Mouse (Mus musculus) forebrain, embryonic 11.5 days (tissue): Measurements from ENCODE around the gene Grin3b. TPM values are rescaled to one million over a fixed set of nuclear protein-coding genes. Genes with fewer than 3 reads are reported as not detected.

ENCODE experiments used
- ATAC-seq: fragments of 200-750 bp; cut with Nextera tagmentation; replicated peaks from 2 replicates; pipeline ENCODE4 v1.8.0; 2017; ENCODE audit warnings: moderate TSS enrichment; ENCODE audit not compliant: low FRiP score
- DNase-seq: peaks from one replicate; pipeline ENCODE4 v3.0.0-alpha.2; 2017; ENCODE audit warnings: low spot score
- H3K27ac ChIP-seq: fragments of 300-500 bp; sonication (generic); 2 replicates; pipeline ENCODE4 v1.5.1; 2014; ENCODE audit warnings: low read depth, low read length
- H3K27me3 ChIP-seq: fragments of 300-500 bp; sonication (generic); 2 replicates; pipeline ENCODE4 v1.6.1; 2014; ENCODE audit warnings: mild to moderate bottlenecking, low read length, mixed read lengths; ENCODE audit not compliant: control insufficient read depth, insufficient read depth
- H3K36me3 ChIP-seq: fragments of 300-500 bp; sonication (generic); 2 replicates; pipeline ENCODE4 v1.6.1; 2014; ENCODE audit warnings: mild to moderate bottlenecking, low read length, moderate library complexity, mixed read lengths; ENCODE audit not compliant: control insufficient read depth, insufficient read depth
- H3K4me1 ChIP-seq: fragments of 300-500 bp; sonication (generic); replicated peaks from 2 replicates; pipeline ENCODE4 v1.6.1; 2014; ENCODE audit warnings: low read length, mixed read lengths; ENCODE audit not compliant: control insufficient read depth, insufficient read depth
- H3K4me2 ChIP-seq: fragments of 300-500 bp; sonication (generic); 2 replicates; pipeline ENCODE4 v1.6.1; 2014; ENCODE audit warnings: low read depth, mild to moderate bottlenecking, low read length, moderate library complexity, mixed read lengths; ENCODE audit not compliant: severe bottlenecking
- H3K4me3 ChIP-seq: fragments of 300-500 bp; sonication (generic); 2 replicates; pipeline ENCODE4 v1.5.1; 2014; ENCODE audit warnings: low read depth, low read length
- H3K9ac ChIP-seq: fragments of 300-500 bp; sonication (generic); 2 replicates; pipeline ENCODE4 v1.6.1; 2014; ENCODE audit warnings: low read length
- H3K9me3 ChIP-seq: fragments of 300-500 bp; sonication (generic); 2 replicates; pipeline ENCODE4 v1.6.1; 2016; ENCODE audit warnings: low read length, mixed read lengths; ENCODE audit not compliant: control insufficient read depth
- WGBS: fragments of 180-500 bp; shearing (Covaris S2); extraction: QIAGEN DNeasy Blood & Tissue Kit; methylation state at CpG from one replicate; pipeline ENCODE4 v1.1.7; 2014; 5-methylcytosine and 5-hydroxymethylcytosine counted together
- polyA plus RNA-seq: library from polyadenylated mRNA; unstranded; fragments of >200 nt; fragmentation: Nextera tagmentation; extraction: Ambion mirVana; gene quantifications from 2 replicates; pipeline ENCODE4 v1.2.1, GENCODE M21; 2014

The Grin3b gene
- polyA plus RNA-seq, 1 experiment from 2014 or later: 0.29 TPM

DNA sequence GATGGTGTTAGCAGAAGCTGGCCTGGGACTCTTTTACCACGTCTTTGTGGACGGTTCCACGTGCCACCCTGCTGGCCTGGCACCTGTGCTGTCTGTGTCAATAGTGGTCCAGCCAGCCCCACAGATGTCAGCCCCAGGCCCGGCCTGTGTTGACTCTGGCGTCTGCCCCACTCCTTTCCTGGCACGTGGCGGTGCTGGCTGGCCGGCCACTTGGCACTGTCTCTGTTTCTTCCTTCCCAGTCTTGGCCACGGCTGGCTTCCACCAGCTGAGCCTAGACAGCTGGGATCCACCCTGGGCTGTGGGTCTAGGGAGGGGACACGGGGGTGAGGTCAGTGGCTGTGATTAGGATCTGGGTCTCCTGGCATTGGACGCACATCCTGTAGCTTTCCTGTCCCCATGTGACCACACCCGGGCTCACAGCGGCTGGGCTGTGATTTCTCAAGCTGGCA lies 36.2 kb upstream of the Grin3b start:
- Histone ChIP-seq H3K27me3 (no peaks in the 10 kb centered on the region), H3K36me3 (no peaks in the 10 kb centered on the region), H3K4me1 (peaks cover 3% of the 10 kb centered on the region; the same call in 1 of the 2 replicates), H3K27ac (no peak overlapping the region), H3K9ac (no peak overlapping the region), H3K4me2 (no peak overlapping the region), H3K9me3 (no peaks in the 10 kb centered on the region), H3K4me3 (no peak overlapping the region)
- ATAC-seq: no peak
- no peak for DNase-seq
- 84% methylated on average over 13 of the region's 13 CpGs for WGBS

DNA sequence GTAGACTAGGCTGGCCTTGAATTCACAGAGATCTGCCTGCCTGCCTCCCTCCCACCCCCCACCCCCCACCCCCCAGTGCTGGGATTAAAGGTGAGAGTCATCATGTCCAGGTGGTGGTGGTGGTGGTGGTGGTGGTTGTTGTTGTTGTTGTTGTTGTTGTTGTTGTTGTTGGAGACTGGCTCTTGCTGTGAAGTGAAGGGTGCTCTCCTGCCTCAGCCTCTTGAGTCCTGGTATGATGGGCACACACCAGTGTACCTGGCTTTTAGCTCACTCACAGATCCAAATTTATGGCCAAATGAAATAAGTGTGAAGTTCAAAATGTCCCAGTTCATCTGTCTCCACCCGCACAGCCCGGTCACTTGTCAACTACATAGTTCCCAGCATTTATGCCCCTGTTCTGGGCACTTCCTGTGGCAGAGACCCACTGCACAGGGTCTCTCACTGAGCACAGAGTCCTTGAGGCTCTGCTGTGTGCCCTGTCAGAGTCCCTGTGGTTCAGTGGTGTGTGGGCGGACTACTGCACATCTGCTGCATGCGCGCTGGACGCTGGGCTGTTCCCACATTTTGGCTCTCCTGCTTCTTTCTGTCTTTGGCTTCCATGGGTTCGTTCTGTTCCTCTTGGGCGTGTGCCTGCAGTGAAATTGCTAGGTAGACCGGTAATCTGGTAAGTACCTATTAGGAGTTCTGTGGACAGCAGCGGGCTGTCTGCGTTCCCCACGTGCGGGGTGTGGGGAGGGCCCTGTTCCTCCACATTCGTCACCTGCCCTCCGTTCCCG lies 35.5 kb upstream of the Grin3b start:
- H3K9ac ChIP-seq: no peak overlapping the region
- H3K27ac ChIP-seq: no peak overlapping the region
- H3K4me1 ChIP-seq: peaks cover 3% of the 10 kb centered on the region; the same call in 1 of the 2 replicates
- WGBS: 91% methylated on average over 16 of the region's 16 CpGs
- no peaks in the 10 kb centered on the region for H3K36me3 ChIP-seq
- DNase-seq (no peak), ATAC-seq (no peak)
- no peaks in the 10 kb centered on the region for H3K27me3 ChIP-seq
- no peaks in the 10 kb centered on the region for H3K9me3 ChIP-seq
- no peak overlapping the region for H3K4me2 ChIP-seq
- H3K4me3 ChIP-seq: no peak overlapping the region

DNA sequence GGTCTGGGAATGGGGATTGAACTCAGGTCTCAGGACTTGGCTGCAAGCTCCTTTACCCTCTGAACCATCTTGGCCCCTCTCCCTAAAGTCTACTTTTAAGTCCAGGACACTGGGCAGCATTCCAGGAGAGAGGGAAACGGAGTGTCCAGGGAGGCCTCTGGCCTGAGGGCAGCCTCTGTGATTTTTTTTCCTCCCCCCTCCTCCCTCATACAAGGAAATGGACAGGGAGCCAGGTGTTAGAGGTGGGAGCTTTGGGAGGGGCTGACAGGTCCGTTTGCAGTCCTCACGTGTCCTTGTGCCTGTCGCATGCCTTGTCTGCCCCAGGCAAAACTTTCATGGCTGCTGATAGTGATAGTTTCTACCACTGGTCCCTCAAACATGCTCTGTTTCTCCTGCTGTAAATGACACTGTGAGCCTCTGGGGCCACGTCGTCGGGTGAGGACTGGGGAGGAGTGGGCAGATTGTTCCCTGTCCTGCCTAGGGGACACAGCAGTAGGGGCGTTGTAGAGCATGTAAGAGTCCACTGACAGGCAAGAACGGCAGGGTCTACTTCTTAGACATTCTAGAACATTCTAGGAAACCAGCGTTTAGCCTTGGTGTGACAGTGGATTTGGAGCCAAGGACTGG lies 34.1 kb upstream of the Grin3b start:
- ATAC-seq: no peak
- Histone ChIP-seq H3K4me3 (no peak overlapping the region), H3K9me3 (no peaks in the 10 kb centered on the region), H3K27me3 (no peaks in the 10 kb centered on the region), H3K27ac (peak overlapping the region; percentile 3; the same call in 1 of the 2 replicates), H3K36me3 (no peaks in the 10 kb centered on the region), H3K4me1 (peaks cover 3% of the 10 kb centered on the region; the same call in 1 of the 2 replicates), H3K4me2 (no peak overlapping the region), H3K9ac (no peak overlapping the region)
- 83% methylated on average over 10 of the region's 10 CpGs for WGBS
- DNase-seq: no peak

DNA sequence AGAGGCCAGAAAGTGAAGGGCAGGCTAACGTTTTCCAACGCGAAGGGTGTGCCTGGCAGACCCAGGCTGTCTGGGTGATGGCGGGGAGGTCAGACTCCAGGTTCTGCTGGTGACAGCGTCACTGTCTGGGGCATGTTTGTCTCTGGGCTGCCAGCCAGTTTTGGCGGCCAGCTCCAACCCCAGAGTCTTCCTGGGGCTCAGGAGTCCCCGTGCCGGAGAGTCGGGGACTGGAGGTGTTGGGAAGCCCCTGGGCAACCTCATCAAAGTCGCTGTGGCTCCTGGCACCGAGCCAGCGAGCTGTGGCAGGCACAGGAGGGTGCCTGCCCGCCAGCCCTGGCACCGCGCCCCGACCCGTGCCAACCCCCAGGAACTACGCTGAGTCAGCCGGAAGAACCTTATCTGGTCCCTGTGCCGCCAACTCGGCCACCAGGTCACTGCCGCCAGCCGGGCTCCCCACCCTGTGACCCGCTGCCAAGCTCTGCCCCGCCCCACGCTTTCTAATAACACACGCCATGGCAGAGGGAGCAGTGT lies 33.5 kb upstream of the Grin3b start:
- H3K9ac ChIP-seq: no peak overlapping the region

DNA sequence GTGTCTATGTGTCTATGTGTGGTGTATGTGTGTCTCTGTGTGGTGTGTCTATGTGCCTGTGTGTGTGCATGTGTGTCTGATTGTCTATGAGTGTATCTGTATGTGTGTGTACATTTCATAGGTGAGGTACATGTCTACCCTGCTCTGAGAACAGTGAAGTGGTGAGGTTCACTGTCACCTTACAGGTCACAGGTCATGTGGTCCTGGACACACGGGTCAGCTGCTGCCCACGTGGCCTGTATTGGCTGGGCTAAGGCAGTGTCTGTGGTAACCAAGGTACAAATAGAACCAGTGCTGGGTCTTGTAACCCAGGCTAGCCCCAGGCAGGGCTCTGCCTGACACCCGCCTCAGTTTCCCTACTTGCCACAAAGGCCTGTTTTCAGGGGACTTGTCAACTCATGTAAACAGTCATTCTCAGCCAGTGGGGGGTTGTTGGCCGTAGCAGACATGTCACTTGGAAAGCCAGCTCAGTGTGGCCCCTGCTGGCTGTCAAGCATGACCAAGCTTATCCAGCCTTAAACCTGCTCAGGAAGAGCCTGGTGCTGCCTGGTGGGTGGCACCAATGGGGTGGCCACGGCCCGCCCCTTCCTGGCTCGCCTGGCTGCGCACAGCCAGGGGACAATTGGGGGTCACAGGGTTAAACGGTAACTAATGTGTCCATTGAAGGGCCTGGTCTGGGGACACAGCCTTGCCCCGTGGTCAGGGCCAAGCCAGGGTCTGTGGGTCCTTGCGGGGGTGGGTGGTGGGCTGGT lies 32.6 kb upstream of the Grin3b start:
- no peak overlapping the region for H3K4me2 ChIP-seq
- no peaks in the 10 kb centered on the region for H3K27me3 ChIP-seq
- H3K4me1 ChIP-seq: no peaks in the 10 kb centered on the region; the same call in 1 of the 2 replicates
- WGBS: 63% methylated on average over 11 of the region's 11 CpGs
- H3K36me3 ChIP-seq: no peaks in the 10 kb centered on the region
- no peak for DNase-seq
- H3K4me3 ChIP-seq: no peak overlapping the region
- no peak for ATAC-seq
- H3K27ac ChIP-seq: no peak overlapping the region
- H3K9ac ChIP-seq: no peak overlapping the region
- no peaks in the 10 kb centered on the region for H3K9me3 ChIP-seq

More for the DNA sequence above, 33.5 kb upstream of the Grin3b start:
- Histone ChIP-seq H3K4me3 (no peak overlapping the region), H3K27ac (no peak overlapping the region; the same call in 1 of the 2 replicates), H3K36me3 (no peaks in the 10 kb centered on the region), H3K4me2 (no peak overlapping the region), H3K9me3 (no peaks in the 10 kb centered on the region), H3K27me3 (no peaks in the 10 kb centered on the region), H3K4me1 (peaks cover 3% of the 10 kb centered on the region; the same call in 1 of the 2 replicates)
- ATAC-seq: no peak
- 84% methylated on average over 27 of the region's 27 CpGs for WGBS
- DNase-seq: no peak

DNA sequence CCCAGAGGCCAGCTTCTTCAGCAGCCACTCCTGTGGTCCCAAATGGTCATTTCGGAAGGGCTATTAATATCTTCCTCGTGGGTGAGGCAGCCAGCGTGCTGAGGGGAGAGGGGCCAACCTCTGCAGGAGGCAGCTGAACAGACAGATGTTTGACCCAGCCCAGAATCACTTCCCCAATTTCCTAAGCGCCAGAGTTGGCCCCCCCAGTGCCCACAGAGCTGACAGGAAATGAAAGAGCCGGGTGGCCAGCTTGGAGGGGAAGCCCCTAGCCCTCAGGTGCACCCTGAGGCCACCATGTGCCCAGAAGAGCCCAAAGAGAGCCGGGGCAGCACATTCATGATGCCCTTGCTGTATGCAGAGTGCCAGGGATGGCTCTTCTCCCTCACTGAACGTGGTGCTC lies 29.8 kb upstream of the Grin3b start:
- Histone ChIP-seq H3K27me3 (no peaks in the 10 kb centered on the region), H3K4me1 (peaks cover 9% of the 10 kb centered on the region), H3K36me3 (no peaks in the 10 kb centered on the region), H3K9ac (no peak overlapping the region), H3K4me3 (no peak overlapping the region), H3K27ac (no peak overlapping the region), H3K9me3 (no peaks in the 10 kb centered on the region), H3K4me2 (no peak overlapping the region)
- DNase-seq (no peak), ATAC-seq (no peak)
- WGBS: 78% methylated on average over 7 of the region's 7 CpGs

DNA sequence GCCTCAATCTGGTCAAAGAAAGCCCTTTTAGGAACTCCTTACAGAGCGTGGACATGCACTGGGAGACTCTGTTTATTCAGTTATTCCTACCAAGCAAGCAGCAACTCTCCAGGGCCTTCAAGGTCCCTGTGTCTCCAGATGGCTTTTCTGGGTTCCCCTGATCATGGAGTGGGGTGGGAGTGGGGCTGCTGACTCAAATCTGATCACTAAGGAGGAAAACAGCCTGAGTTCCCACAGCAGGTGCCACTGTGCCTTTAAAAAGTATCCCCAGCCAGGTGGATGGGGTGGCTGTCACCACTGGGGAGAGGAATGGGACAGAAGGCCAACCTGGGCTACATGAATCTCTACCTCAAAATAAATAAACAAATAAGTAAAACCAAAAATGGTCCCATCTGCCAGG lies 27.5 kb upstream of the Grin3b start:
- 80% methylated on average over 1 of the region's 1 CpGs for WGBS
- Histone ChIP-seq H3K27me3 (no peaks in the 10 kb centered on the region), H3K9me3 (no peaks in the 10 kb centered on the region), H3K27ac (no peak overlapping the region), H3K9ac (no peak overlapping the region), H3K4me3 (no peak overlapping the region), H3K36me3 (no peaks in the 10 kb centered on the region), H3K4me2 (no peak overlapping the region), H3K4me1 (peaks cover 23% of the 10 kb centered on the region)
- ATAC-seq (no peak), DNase-seq (no peak)

DNA sequence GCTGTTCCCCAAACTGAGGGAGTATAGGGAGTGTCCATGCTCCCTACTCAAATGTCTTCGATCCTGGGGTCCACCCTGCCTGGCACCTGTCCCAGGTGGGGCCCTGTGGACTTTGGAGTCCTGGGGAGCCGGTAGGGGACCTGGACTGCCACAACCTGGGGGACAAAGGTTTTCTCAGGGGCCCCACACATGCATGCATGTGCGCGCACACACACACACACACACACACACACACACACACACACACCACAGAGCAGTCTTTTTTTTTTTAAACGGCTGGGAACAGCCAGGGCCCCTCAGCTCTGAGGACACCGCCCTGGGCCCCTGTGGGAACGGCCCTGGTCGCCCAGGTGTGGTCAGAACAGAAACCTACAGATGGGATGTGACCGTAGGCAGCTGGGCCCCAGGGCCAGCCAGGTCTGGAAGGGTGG lies 27.0 kb upstream of the Grin3b start:
- 86% methylated on average over 9 of the region's 9 CpGs for WGBS
- ATAC-seq (no peak), DNase-seq (no peak)
- H3K27ac ChIP-seq: no peak overlapping the region
- no peak overlapping the region for H3K9ac ChIP-seq
- H3K36me3 ChIP-seq: no peaks in the 10 kb centered on the region
- H3K27me3 ChIP-seq: no peaks in the 10 kb centered on the region
- no peaks in the 10 kb centered on the region for H3K9me3 ChIP-seq
- H3K4me1 ChIP-seq: peaks cover 23% of the 10 kb centered on the region
- H3K4me2 ChIP-seq: no peak overlapping the region
- H3K4me3 ChIP-seq: no peak overlapping the region
